Mouse (Mus musculus) cortical plate, adult 2 months (tissue): ENCODE data around the gene Zcchc24.

Experiments
- CTCF ChIP-seq: fragments of 200-500 bp; IDR thresholded peaks from 2 replicates; pipeline ENCODE4 v1.5.1; 2011; ENCODE audit warnings: mild to moderate bottlenecking, control low read depth, low read length; ENCODE audit not compliant: insufficient read depth; ENCODE audit errors: extremely low read depth
- POLR2A ChIP-seq: fragments of 200-500 bp; IDR thresholded peaks from 2 replicates; pipeline ENCODE4 v1.6.1; 2011; ENCODE audit warnings: mild to moderate bottlenecking, low read length, control low read depth; ENCODE audit not compliant: insufficient read depth; ENCODE audit errors: extremely low read depth

DNA sequence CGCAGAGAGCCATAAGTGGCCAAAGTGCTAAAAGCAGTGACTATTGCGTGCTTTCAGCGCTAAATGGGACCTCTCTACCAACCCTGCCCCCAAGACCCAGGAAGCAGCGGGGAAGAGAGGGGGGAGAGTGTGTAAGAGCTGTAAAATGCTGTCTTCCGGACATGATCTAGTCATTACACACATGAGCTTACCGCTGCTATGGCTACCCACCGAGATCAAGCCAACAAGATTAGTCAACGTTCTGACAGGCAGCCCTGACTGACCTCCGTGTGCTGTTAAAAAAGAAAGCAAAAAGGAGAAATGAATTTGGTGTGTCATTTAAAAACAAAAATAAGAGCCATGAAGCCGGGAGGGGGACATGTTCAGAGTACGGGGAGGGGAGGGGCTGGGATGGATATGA lies 11.8 kb upstream of the Zcchc24 start:
- TF ChIP-seq CTCF = no peak
- no peak for TF ChIP-seq POLR2A
